Mouse (Mus musculus) thymus, adult 2 months (tissue): ENCODE data around the gene Tbccd1. TPM values are rescaled to one million over a fixed set of nuclear protein-coding genes. Genes with fewer than 3 reads are reported as not detected.

ENCODE experiments used
- DNase-seq: peaks from one replicate; pipeline ENCODE4 v3.0.0; 2021
- H3K27ac ChIP-seq: fragments of 200-500 bp; 2 replicates; pipeline ENCODE4 v1.5.1; 2012; ENCODE audit warnings: low read length, control low read depth; ENCODE audit not compliant: control insufficient read depth, insufficient read depth
- H3K27me3 ChIP-seq: fragments of 200-500 bp; 2 replicates; pipeline ENCODE4 v1.6.1; 2012; ENCODE audit warnings: mild to moderate bottlenecking, low read length, moderate library complexity, mixed read lengths; ENCODE audit not compliant: control insufficient read depth, insufficient read depth
- H3K36me3 ChIP-seq: fragments of 200-500 bp; 2 replicates; pipeline ENCODE4 v1.6.1; 2012; ENCODE audit warnings: mild to moderate bottlenecking, low read length, moderate library complexity; ENCODE audit not compliant: control insufficient read depth, insufficient read depth
- H3K4me1 ChIP-seq: fragments of 200-500 bp; replicated peaks from 2 replicates; pipeline ENCODE4 v1.6.1; 2012; ENCODE audit warnings: low read length; ENCODE audit not compliant: control insufficient read depth, insufficient read depth
- H3K4me3 ChIP-seq: fragments of 200-500 bp; 2 replicates; pipeline ENCODE4 v1.5.1; 2012; ENCODE audit warnings: mild to moderate bottlenecking, low read length, control low read depth, moderate library complexity; ENCODE audit not compliant: control insufficient read depth, insufficient read depth
- CTCF ChIP-seq: fragments of 200-500 bp; IDR thresholded peaks from 2 replicates; pipeline ENCODE4 v1.5.1; 2012; ENCODE audit warnings: mild to moderate bottlenecking, control low read depth, low read length, moderate library complexity, borderline replicate concordance; ENCODE audit not compliant: control insufficient read depth, poor library complexity, insufficient read depth; ENCODE audit errors: extremely low read depth
- POLR2A ChIP-seq: fragments of 200-500 bp; IDR thresholded peaks from 2 replicates; pipeline ENCODE4 v1.6.1; 2012; ENCODE audit warnings: mild to moderate bottlenecking, low read length, control low read depth, moderate library complexity; ENCODE audit not compliant: control insufficient read depth, poor library complexity, insufficient read depth; ENCODE audit errors: extremely low read depth
- WGBS: fragments of 180-500 bp; shearing (Covaris S2); methylation state at CpG from one replicate; pipeline ENCODE4 v1.1.7; 2018; 5-methylcytosine and 5-hydroxymethylcytosine counted together
- polyA plus RNA-seq: library from polyadenylated mRNA; depleted of rRNA; stranded (reverse); fragments of >200 nt; gene quantifications from 2 replicates; pipeline ENCODE4 v1.2.3, GENCODE M21; 2012

The Tbccd1 gene
- polyA plus RNA-seq, 1 experiment = 14.5 TPM

GRCm38 (mm10) chr16:22891733-22892154 lies 34.3 kb upstream of the Tbccd1 start:
- DNase-seq = no peak
- Histone ChIP-seq H3K27me3 (no peaks in the 10 kb centered on the region), H3K36me3 (no peaks in the 10 kb centered on the region), H3K27ac (no peak overlapping the region), H3K4me3 (no peak overlapping the region), H3K4me1 (peaks cover 2% of the 10 kb centered on the region; the same call in 1 of the 2 replicates)
- WGBS = 98% methylated on average over 8 of the region's 8 CpGs
- TF ChIP-seq POLR2A (no peak), CTCF (no peak)

- Histone ChIP-seq H3K4me1 (peaks cover 2% of the 10 kb centered on the region; the same call in 1 of the 2 replicates), H3K36me3 (no peaks in the 10 kb centered on the region), H3K4me3 (no peak within 1 kb of the TSS), H3K27ac (no peak within 1 kb of the TSS), H3K27me3 (no peaks in the 10 kb centered on the region)
- TF ChIP-seq CTCF (no peak), POLR2A (no peak)
- no peak for DNase-seq
- WGBS = 10% methylated on average over 11 of the region's 11 CpGs
Measured at GRCm38 (mm10) chr16:22890683-22891510, 33.4 kb upstream of the Tbccd1 start, which contains the start of gene Ahsg. Ahsg (plus strand) TSS chr16:22891277.

GRCm38 (mm10) chr16:22889716-22890115 lies 32.2 kb upstream of the Tbccd1 start:
- no peaks in the 10 kb centered on the region for H3K36me3 ChIP-seq
- H3K27ac ChIP-seq = no peak overlapping the region
- peaks cover 2% of the 10 kb centered on the region; the same call in 1 of the 2 replicates for H3K4me1 ChIP-seq
- DNase-seq = no peak
- no peak for TF ChIP-seq POLR2A
- no peak for TF ChIP-seq CTCF
- H3K4me3 ChIP-seq = no peak overlapping the region
- no peaks in the 10 kb centered on the region for H3K27me3 ChIP-seq
- WGBS = 25% methylated on average over 8 of the region's 8 CpGs

- 92% methylated on average over 4 of the region's 4 CpGs for WGBS
- Histone ChIP-seq H3K4me3 (no peak overlapping the region), H3K27me3 (no peaks in the 10 kb centered on the region), H3K4me1 (peaks cover 2% of the 10 kb centered on the region; the same call in 1 of the 2 replicates), H3K27ac (no peak overlapping the region), H3K36me3 (no peaks in the 10 kb centered on the region)
- no peak for TF ChIP-seq POLR2A
- no peak for TF ChIP-seq CTCF
- no peak for DNase-seq
Measured at GRCm38 (mm10) chr16:22888835-22889234, 31.4 kb upstream of the Tbccd1 start.

DNA sequence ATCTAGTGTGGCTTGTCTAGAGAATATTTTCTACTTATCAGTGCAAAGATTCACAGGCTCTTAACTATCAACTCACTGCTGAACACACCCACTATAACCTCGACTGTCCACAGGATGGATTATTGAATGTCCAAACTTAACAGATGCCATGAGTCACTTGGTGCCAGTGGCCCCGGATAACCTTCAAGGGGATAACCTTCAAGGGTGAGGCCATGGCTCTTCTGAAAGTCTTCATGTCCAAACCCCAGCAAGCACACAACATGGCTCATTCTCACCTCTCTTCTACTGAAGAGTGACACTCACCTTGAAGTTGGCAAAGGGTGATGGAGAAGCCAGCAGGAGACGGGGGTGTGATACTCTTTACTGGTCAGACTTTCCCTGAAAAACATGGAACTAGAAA lies 29.3 kb upstream of the Tbccd1 start:
- Histone ChIP-seq H3K4me1 (peaks cover 2% of the 10 kb centered on the region; the same call in 1 of the 2 replicates), H3K27ac (no peak overlapping the region), H3K36me3 (no peaks in the 10 kb centered on the region), H3K4me3 (no peak overlapping the region), H3K27me3 (no peaks in the 10 kb centered on the region)
- WGBS = 85% methylated on average over 3 of the region's 3 CpGs
- DNase-seq = no peak
- no peak for TF ChIP-seq POLR2A
- no peak for TF ChIP-seq CTCF

DNA sequence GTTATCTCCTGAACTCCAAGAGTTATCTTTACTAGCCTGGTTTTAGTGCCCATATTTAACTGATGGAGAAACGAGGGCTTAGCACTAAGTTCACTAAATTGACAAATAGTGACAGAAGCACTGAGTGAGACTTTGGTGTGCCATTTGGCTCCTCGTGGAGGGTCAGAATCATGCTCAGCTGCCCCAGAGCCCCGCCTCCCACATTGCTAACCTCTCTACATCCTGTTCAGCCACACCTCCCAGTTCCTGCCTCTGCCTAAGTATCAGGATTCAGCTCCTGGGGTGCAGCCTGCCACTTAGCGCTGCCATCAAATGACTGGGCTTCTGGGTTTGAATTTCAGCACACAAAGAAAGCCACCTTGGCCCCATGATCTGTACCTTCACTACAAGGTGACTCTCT lies 27.9 kb upstream of the Tbccd1 start:
- Histone ChIP-seq H3K27me3 (no peaks in the 10 kb centered on the region), H3K27ac (no peak overlapping the region), H3K4me1 (0 out of 2 replicates have a peak, but pooled peaks cover 2% of the 10 kb centered on the region), H3K4me3 (no peak overlapping the region), H3K36me3 (no peaks in the 10 kb centered on the region)
- 26% methylated on average over 4 of the region's 4 CpGs for WGBS
- DNase-seq = no peak
- TF ChIP-seq POLR2A = no peak
- no peak for TF ChIP-seq CTCF
